Mouse (Mus musculus): ENCODE results near the gene Glrx5. TPM values are rescaled to one million over a fixed set of nuclear protein-coding genes. Genes with fewer than 3 reads are reported as not detected.

Gene Glrx5
- polyA plus RNA-seq, 1 experiment from 2014 or later, result 152 TPM

- ATAC-seq (ENCODE audit: insufficient number of reproducible peaks, low FRiP score, low TSS enrichment, low read depth), result no peak
- Histone ChIP-seq H3K4me3 (replicated peaks) (no peak overlapping the region), H3K36me3 (no peaks in the 10 kb centered on the region), H3K9ac (no peak overlapping the region), H3K4me2 (replicated peaks) (no peak overlapping the region), H3K9me3 (replicated peaks) (no peaks in the 10 kb centered on the region), H3K27me3 (no peaks in the 10 kb centered on the region), H3K4me1 (peaks cover 13% of the 10 kb centered on the region), H3K27ac (replicated peaks) (no peak overlapping the region)
- 81% methylated on average over 9 of the region's 9 CpGs for WGBS
These were observed 36.3 kb upstream of the Glrx5 start for GRCm38 (mm10) chr12:104996012-104996728.

GRCm38 (mm10) chr12:104997159-104997558 lies 35.3 kb upstream of the Glrx5 start:
- no peak overlapping the region for H3K4me3 ChIP-seq (replicated peaks)
- H3K27ac ChIP-seq (replicated peaks), result no peak overlapping the region
- no peaks in the 10 kb centered on the region for H3K9me3 ChIP-seq (replicated peaks)
- no peaks in the 10 kb centered on the region for H3K36me3 ChIP-seq
- 76% methylated on average over 10 of the region's 10 CpGs for WGBS
- peaks cover 13% of the 10 kb centered on the region for H3K4me1 ChIP-seq
- H3K4me2 ChIP-seq (replicated peaks), result no peak overlapping the region
- no peak for ATAC-seq (ENCODE audit: insufficient number of reproducible peaks, low FRiP score, low TSS enrichment, low read depth)
- H3K9ac ChIP-seq, result no peak overlapping the region
- H3K27me3 ChIP-seq, result no peaks in the 10 kb centered on the region

DNA sequence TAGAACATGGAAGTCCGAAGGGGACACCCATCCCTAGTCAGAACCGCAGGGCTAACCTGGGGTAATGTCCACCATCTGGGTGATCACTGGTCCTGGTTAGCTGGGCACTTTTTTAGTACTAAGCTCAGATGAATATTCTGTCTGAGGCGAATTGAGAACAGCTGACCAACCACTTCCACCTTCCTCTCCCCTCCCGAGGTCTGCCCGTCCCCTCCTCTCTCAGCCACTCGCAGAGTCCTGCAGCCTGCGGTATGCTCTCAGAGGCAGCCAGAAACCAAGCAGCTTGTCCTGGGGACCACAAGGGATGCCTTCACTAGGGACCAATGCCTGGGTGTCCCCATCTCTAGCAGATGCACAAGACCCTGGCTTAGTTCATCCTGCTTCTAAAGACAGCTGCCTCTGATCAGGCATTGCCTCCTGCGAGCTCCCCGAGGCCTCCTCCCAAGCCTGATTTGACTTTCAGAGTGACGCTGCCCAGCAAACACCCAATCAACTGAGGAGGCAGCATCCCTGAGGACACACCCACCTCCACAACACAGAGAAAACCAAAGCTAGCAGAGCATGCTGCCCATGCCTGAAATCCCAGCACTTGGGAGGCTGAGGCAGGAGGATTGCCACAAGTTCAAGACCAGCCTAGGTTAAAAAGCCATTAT lies 34.7 kb upstream of the Glrx5 start:
- Histone ChIP-seq H3K4me1 (peaks cover 18% of the 10 kb centered on the region), H3K36me3 (no peaks in the 10 kb centered on the region), H3K9ac (no peak overlapping the region), H3K4me3 (replicated peaks) (no peak overlapping the region), H3K27ac (replicated peaks) (no peak overlapping the region), H3K4me2 (replicated peaks) (no peak overlapping the region), H3K27me3 (no peaks in the 10 kb centered on the region), H3K9me3 (replicated peaks) (no peaks in the 10 kb centered on the region)
- no peak for ATAC-seq (ENCODE audit: insufficient number of reproducible peaks, low FRiP score, low TSS enrichment, low read depth)
- WGBS, result 66% methylated on average over 10 of the region's 10 CpGs

DNA sequence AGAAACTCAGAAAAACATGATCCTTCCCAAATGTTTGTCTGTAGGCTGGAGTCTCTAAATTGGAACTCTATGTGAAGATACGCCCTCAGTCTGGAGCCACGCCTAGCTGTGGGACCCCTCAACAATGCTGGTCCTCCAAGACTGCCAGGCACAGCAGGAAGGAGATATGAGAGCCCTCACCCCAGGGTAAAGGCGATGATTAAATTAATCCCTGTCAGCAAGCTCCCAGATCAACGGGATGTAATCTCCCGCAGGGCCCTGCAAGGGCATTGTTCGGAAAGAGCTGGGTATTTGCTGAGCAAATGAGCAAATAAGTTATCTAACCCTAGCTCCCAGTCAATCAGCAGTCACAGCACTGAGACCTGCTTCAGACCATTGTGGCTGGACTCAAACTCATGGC lies 33.9 kb upstream of the Glrx5 start:
- no peak overlapping the region for H3K27ac ChIP-seq (replicated peaks)
- H3K4me3 ChIP-seq (replicated peaks), result no peak overlapping the region
- no peak for ATAC-seq (ENCODE audit: insufficient number of reproducible peaks, low FRiP score, low TSS enrichment, low read depth)
- WGBS, result 66% methylated on average over 6 of the region's 6 CpGs
- no peaks in the 10 kb centered on the region for H3K9me3 ChIP-seq (replicated peaks)
- no peak overlapping the region for H3K4me2 ChIP-seq (replicated peaks)
- H3K27me3 ChIP-seq, result no peaks in the 10 kb centered on the region
- H3K36me3 ChIP-seq, result no peaks in the 10 kb centered on the region
- H3K4me1 ChIP-seq, result peaks cover 26% of the 10 kb centered on the region
- H3K9ac ChIP-seq, result no peak overlapping the region

DNA sequence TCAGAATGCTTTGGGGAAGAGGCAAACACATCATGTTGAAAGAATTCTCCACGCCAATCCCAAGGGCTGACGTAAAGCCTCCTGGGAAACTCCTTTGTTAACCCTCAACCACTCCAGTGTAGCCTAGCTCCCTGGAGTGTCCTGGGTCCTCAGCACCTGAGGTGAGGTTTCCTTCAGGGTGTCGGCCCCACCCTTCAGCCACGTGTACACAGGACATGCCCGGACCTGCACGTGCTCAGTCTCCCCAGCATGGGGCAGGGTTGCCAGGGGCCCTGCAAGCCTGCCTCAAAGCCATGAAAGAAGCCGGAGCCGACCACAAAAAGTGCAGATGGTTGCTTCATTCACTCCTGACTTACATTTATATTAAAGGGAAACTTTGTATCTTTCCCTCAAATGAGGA lies 33.3 kb upstream of the Glrx5 start:
- H3K9me3 ChIP-seq (replicated peaks), result no peaks in the 10 kb centered on the region
- peaks cover 32% of the 10 kb centered on the region for H3K4me1 ChIP-seq
- H3K4me3 ChIP-seq (replicated peaks), result no peak overlapping the region
- ATAC-seq (ENCODE audit: insufficient number of reproducible peaks, low FRiP score, low TSS enrichment, low read depth), result no peak
- 40% methylated on average over 8 of the region's 8 CpGs for WGBS
- H3K9ac ChIP-seq, result no peak overlapping the region
- H3K27me3 ChIP-seq, result no peaks in the 10 kb centered on the region
- no peaks in the 10 kb centered on the region for H3K36me3 ChIP-seq
- no peak overlapping the region for H3K27ac ChIP-seq (replicated peaks)
- H3K4me2 ChIP-seq (replicated peaks), result no peak overlapping the region

DNA sequence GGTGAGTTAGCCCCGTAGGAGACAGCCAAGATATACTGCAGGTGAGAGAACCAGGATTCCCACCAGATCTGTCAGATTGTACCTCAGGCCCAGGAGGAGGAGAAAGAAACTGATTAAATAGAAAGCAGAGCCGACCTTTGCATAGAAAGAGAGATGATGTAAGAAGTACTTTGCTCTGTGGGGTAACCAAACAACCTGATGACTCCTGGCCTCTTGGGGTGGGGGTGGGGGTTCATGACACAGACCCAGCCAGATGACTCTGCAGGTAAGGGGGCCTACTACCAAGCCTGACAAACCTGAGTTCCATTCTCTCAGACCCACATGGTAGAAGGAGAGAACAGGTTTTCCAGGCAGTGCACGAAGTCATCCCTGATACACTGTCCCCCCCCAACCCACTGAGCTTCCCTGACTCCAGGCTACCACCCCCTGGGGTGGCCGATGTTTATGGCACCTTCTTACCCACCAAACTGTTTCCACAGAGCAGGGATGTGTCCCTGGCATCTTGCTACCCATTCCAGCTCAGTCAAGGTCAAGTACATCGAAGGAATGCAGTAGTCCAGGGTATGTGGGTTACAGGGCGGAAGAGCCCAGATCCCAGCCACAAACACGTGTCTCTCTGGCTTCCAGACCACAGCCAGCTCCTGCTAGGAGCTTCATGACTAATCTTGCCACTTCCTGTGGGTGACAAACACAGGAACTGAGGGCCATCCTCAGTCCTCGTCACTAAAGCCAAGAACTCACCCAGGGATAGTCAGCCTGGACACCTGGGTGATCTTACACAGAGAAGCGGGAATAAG lies 31.8 kb upstream of the Glrx5 start:
- Histone ChIP-seq H3K27ac (replicated peaks) (no peak overlapping the region), H3K27me3 (no peaks in the 10 kb centered on the region), H3K4me2 (replicated peaks) (no peak overlapping the region), H3K9me3 (replicated peaks) (no peaks in the 10 kb centered on the region), H3K36me3 (no peaks in the 10 kb centered on the region), H3K4me3 (replicated peaks) (no peak overlapping the region), H3K9ac (no peak overlapping the region), H3K4me1 (peaks cover 32% of the 10 kb centered on the region)
- WGBS, result 68% methylated on average over 9 of the region's 9 CpGs
- ATAC-seq (ENCODE audit: insufficient number of reproducible peaks, low FRiP score, low TSS enrichment, low read depth), result no peak

- Histone ChIP-seq H3K4me1 (peaks cover 35% of the 10 kb centered on the region), H3K27ac (replicated peaks) (no peak overlapping the region), H3K4me3 (replicated peaks) (no peak overlapping the region), H3K9me3 (replicated peaks) (no peaks in the 10 kb centered on the region), H3K36me3 (no peaks in the 10 kb centered on the region), H3K4me2 (replicated peaks) (no peak overlapping the region), H3K27me3 (no peaks in the 10 kb centered on the region), H3K9ac (no peak overlapping the region)
- 78% methylated on average over 9 of the region's 9 CpGs for WGBS
- no peak for ATAC-seq (ENCODE audit: insufficient number of reproducible peaks, low FRiP score, low TSS enrichment, low read depth)
These were observed 31.2 kb upstream of the Glrx5 start for GRCm38 (mm10) chr12:105001317-105001716.

GRCm38 (mm10) chr12:105002340-105003132 lies 30.0 kb upstream of the Glrx5 start:
- H3K9me3 ChIP-seq (replicated peaks), result no peaks in the 10 kb centered on the region
- H3K36me3 ChIP-seq, result no peaks in the 10 kb centered on the region
- ATAC-seq (ENCODE audit: insufficient number of reproducible peaks, low FRiP score, low TSS enrichment, low read depth), result peak; percentile 64; the same call in 1 of the 2 replicates
- WGBS, result 64% methylated on average over 10 of the region's 10 CpGs
- peak overlapping the region; percentile 5; the same call in 1 of the 2 replicates for H3K27ac ChIP-seq (replicated peaks)
- H3K4me1 ChIP-seq, result peaks cover 40% of the 10 kb centered on the region
- no peak overlapping the region for H3K9ac ChIP-seq
- H3K4me2 ChIP-seq (replicated peaks), result no peak overlapping the region
- no peaks in the 10 kb centered on the region; the same call in 1 of the 2 replicates for H3K27me3 ChIP-seq
- H3K4me3 ChIP-seq (replicated peaks), result no peak overlapping the region

GRCm38 (mm10) chr12:105003158-105003557 lies 29.3 kb upstream of the Glrx5 start:
- no peak overlapping the region for H3K9ac ChIP-seq
- H3K9me3 ChIP-seq (replicated peaks), result no peaks in the 10 kb centered on the region
- ATAC-seq (ENCODE audit: insufficient number of reproducible peaks, low FRiP score, low TSS enrichment, low read depth), result no peak
- H3K27ac ChIP-seq (replicated peaks), result peak overlapping the region; percentile 65; the same call in 1 of the 2 replicates
- no peaks in the 10 kb centered on the region; the same call in 1 of the 2 replicates for H3K27me3 ChIP-seq
- no peaks in the 10 kb centered on the region for H3K36me3 ChIP-seq
- no peak overlapping the region for H3K4me3 ChIP-seq (replicated peaks)
- H3K4me1 ChIP-seq, result peaks cover 43% of the 10 kb centered on the region
- 33% methylated on average over 9 of the region's 9 CpGs for WGBS
- H3K4me2 ChIP-seq (replicated peaks), result 0 out of 2 replicates have a peak overlapping the region, but pooled peaks have one; percentile 8

DNA sequence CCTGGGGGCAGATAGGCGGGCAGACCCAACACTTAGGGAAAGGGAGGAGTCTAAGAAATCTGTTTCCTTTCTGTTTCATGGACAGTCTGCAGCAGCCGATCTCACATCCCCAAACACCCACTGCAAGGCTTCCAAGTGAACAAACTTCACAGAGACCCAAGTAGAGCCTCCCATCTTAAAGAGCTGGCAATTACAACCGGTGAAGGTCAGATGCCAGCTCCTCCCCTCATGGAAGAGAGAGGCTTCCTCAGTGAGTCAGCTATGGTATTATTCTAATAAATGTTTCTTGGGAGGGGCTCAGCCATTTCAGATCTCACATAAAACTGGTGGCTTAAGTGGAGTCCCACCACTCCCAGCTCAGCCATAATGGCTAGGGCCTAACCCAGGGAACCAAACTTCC lies 28.8 kb upstream of the Glrx5 start:
- H3K27ac ChIP-seq (replicated peaks), result peak overlapping the region; percentile 65; the same call in 1 of the 2 replicates
- no peak overlapping the region for H3K4me3 ChIP-seq (replicated peaks)
- no peaks in the 10 kb centered on the region; the same call in 1 of the 2 replicates for H3K27me3 ChIP-seq
- no peaks in the 10 kb centered on the region for H3K9me3 ChIP-seq (replicated peaks)
- 0 out of 2 replicates have a peak overlapping the region, but pooled peaks have one; percentile 8 for H3K4me2 ChIP-seq (replicated peaks)
- ATAC-seq (ENCODE audit: insufficient number of reproducible peaks, low FRiP score, low TSS enrichment, low read depth), result no peak
- peaks cover 48% of the 10 kb centered on the region for H3K4me1 ChIP-seq
- WGBS, result 47% methylated on average over 3 of the region's 3 CpGs
- H3K36me3 ChIP-seq, result no peaks in the 10 kb centered on the region
- no peak overlapping the region for H3K9ac ChIP-seq

All from embryonic facial prominence, embryonic 15.5 days (tissue).